Mouse (Mus musculus): Measurements from ENCODE around the gene Tsga10.

GRCm38 (mm10) chr1:37800298-37800697 is 65.9 kb downstream of the Tsga10 start:
- TF ChIP-seq CHD2 (IDR thresholded peaks at IDR 0.05; ENCODE audit: low read depth, low read length) = no peak
- no peak; the same call in 1 of the 2 replicates for TF ChIP-seq MAFK (IDR thresholded peaks at IDR 0.05; ENCODE audit: insufficient read depth, low read depth, low read length)
